Mouse (Mus musculus) midbrain, postnatal 0 days (tissue): ENCODE data around the gene Ccdc80. TPM values are rescaled to one million over a fixed set of nuclear protein-coding genes. Genes with fewer than 3 reads are reported as not detected.

Experiments used
- ATAC-seq: fragments of 200-750 bp; cut with Nextera tagmentation; 2 replicates; pipeline ENCODE4 v1.8.0; 2017; ENCODE audit warnings: moderate number of reproducible peaks, mild to moderate bottlenecking, moderate TSS enrichment, moderate library complexity; ENCODE audit not compliant: low FRiP score
- DNase-seq: peaks from one replicate; pipeline ENCODE4 v3.0.0-alpha.2; 2015; ENCODE audit warnings: low spot score
- H3K27ac ChIP-seq: fragments of 300-500 bp; sonication (generic); 2 replicates; pipeline ENCODE4 v1.5.1; 2014; ENCODE audit warnings: low read depth, mild to moderate bottlenecking, low read length, mixed read lengths
- H3K27me3 ChIP-seq: fragments of 300-500 bp; sonication (generic); 2 replicates; pipeline ENCODE4 v1.6.1; 2014; ENCODE audit warnings: low read length, control low read depth, mixed read lengths; ENCODE audit not compliant: insufficient read depth
- H3K36me3 ChIP-seq: fragments of 300-500 bp; sonication (generic); 2 replicates; pipeline ENCODE4 v1.6.1; 2014; ENCODE audit warnings: low read length, control low read depth, mixed read lengths; ENCODE audit not compliant: insufficient read depth
- H3K4me1 ChIP-seq: fragments of 300-500 bp; sonication (generic); 2 replicates; pipeline ENCODE4 v1.6.1; 2014; ENCODE audit warnings: mild to moderate bottlenecking, control low read depth, antibody characterized with exemption, low read length, mixed read lengths; ENCODE audit not compliant: insufficient read depth
- H3K4me2 ChIP-seq: fragments of 300-500 bp; sonication (generic); 2 replicates; pipeline ENCODE4 v1.6.1; 2014; ENCODE audit warnings: low read depth, mild to moderate bottlenecking, low read length, mixed read lengths; ENCODE audit not compliant: poor library complexity, severe bottlenecking
- H3K4me3 ChIP-seq: fragments of 300-500 bp; sonication (generic); 2 replicates; pipeline ENCODE4 v1.5.1; 2014; ENCODE audit warnings: low read depth, mild to moderate bottlenecking, low read length, moderate library complexity
- H3K9ac ChIP-seq: fragments of 300-500 bp; sonication (generic); replicated peaks from 2 replicates; pipeline ENCODE4 v1.6.1; 2014; ENCODE audit warnings: mild to moderate bottlenecking, low read length, moderate library complexity, mixed read lengths; ENCODE audit not compliant: poor library complexity, severe bottlenecking
- H3K9me3 ChIP-seq: fragments of 300-500 bp; sonication (generic); 2 replicates; pipeline ENCODE4 v1.6.1; 2016; ENCODE audit warnings: low read length, control low read depth
- CTCF ChIP-seq: IDR thresholded peaks from 2 replicates; pipeline ENCODE4 v1.5.1; 2016; ENCODE audit warnings: antibody characterized with exemption, mild to moderate bottlenecking
- WGBS: fragments of 180-500 bp; shearing (Covaris S2); extraction: QIAGEN DNeasy Blood & Tissue Kit; methylation state at CpG from one replicate; pipeline ENCODE4 v1.1.7; 2014; 5-methylcytosine and 5-hydroxymethylcytosine counted together
- polyA plus RNA-seq: library from polyadenylated mRNA; unstranded; fragments of >200 nt; fragmentation: Nextera tagmentation; extraction: Ambion mirVana; gene quantifications from 2 replicates; pipeline ENCODE4 v1.2.1, GENCODE M21; 2015
- total RNA-seq: library from RNA; depleted of rRNA; stranded (reverse); fragments of >200 nt; gene quantifications from 2 replicates; pipeline ENCODE4 v1.2.3, GENCODE M21; 2014

Gene Ccdc80
- total and polyA plus RNA-seq, 2 experiments from 2014 or later = 5.5 to 9.5 TPM

DNA sequence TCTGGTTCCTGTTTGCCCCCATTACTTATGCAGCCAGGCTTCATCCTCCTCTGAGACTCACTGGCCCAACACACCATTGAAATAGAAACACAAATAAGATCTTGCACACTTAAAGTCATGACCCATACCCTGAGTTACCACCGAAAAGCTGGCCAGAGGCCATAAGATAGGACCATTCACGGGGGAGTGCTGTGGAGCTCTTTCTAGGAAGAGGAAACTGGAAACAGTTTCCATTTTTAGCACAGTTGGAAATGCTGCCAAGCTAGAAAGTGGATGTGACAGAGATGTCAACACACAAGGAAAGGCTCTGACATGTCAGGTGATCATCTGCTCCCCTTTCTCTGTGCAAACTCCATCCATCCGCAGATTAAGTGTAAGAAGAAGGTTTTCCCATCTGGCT, 7.7 kb downstream of the Ccdc80 start:
- no peak overlapping the region for H3K4me3 ChIP-seq
- no peak overlapping the region for H3K4me2 ChIP-seq
- no peaks in the 10 kb centered on the region for H3K4me1 ChIP-seq
- WGBS = 72% methylated on average over 3 of the region's 3 CpGs
- H3K9ac ChIP-seq = no peak overlapping the region
- H3K27me3 ChIP-seq = no peaks in the 10 kb centered on the region
- H3K36me3 ChIP-seq = no peaks in the 10 kb centered on the region
- ATAC-seq (no peak), DNase-seq (no peak)
- no peak for TF ChIP-seq CTCF
- no peaks in the 10 kb centered on the region for H3K9me3 ChIP-seq
- no peak overlapping the region for H3K27ac ChIP-seq

DNA sequence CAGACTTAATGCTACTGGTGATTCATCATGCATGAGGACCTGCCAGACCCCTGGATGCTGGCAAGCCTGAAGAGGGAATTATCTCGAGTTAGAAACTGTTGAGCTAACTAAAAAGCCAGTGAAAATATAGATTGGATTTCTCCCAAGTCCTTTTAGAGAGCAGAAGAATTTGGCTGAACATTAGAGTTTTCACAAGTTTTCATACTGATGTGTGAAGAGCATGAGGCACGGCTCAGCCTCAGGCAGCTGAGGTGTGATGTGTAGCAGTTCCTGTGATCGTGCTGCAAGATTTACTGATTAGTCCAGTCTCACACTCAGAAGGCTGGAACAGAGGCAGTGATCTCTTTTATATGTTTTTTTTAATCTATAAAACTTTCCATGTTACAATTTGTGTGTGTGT, 11.8 kb downstream of the Ccdc80 start:
- Histone ChIP-seq H3K27ac (no peak overlapping the region), H3K36me3 (no peaks in the 10 kb centered on the region), H3K4me3 (no peak overlapping the region), H3K27me3 (no peaks in the 10 kb centered on the region), H3K9me3 (no peaks in the 10 kb centered on the region), H3K4me2 (no peak overlapping the region), H3K4me1 (no peaks in the 10 kb centered on the region), H3K9ac (no peak overlapping the region)
- no peak for TF ChIP-seq CTCF
- 65% methylated on average over 3 of the region's 3 CpGs for WGBS
- DNase-seq (no peak), ATAC-seq (no peak)

- Histone ChIP-seq H3K4me3 (no peak overlapping the region), H3K9ac (no peak overlapping the region), H3K9me3 (no peaks in the 10 kb centered on the region), H3K4me2 (no peak overlapping the region), H3K36me3 (no peaks in the 10 kb centered on the region), H3K27ac (no peak overlapping the region), H3K4me1 (no peaks in the 10 kb centered on the region), H3K27me3 (no peaks in the 10 kb centered on the region)
- ATAC-seq (no peak), DNase-seq (no peak)
- no peak for TF ChIP-seq CTCF
- WGBS = 78% methylated on average over 5 of the region's 5 CpGs
Measured at GRCm38 (mm10) chr16:45108203-45108878, 15.1 kb downstream of the Ccdc80 start.

- ATAC-seq = no peak
- Histone ChIP-seq H3K4me2 (no peak overlapping the region), H3K9ac (no peak overlapping the region), H3K27me3 (no peaks in the 10 kb centered on the region), H3K27ac (no peak overlapping the region), H3K9me3 (no peaks in the 10 kb centered on the region), H3K4me3 (no peak overlapping the region), H3K36me3 (no peaks in the 10 kb centered on the region), H3K4me1 (no peaks in the 10 kb centered on the region)
- no peak for DNase-seq
- 74% methylated on average over 4 of the region's 4 CpGs for WGBS
- no peak for TF ChIP-seq CTCF
Measured at GRCm38 (mm10) chr16:45110498-45110897, 17.3 kb downstream of the Ccdc80 start.

- H3K4me2 ChIP-seq = no peak overlapping the region
- no peak overlapping the region for H3K27ac ChIP-seq
- no peaks in the 10 kb centered on the region for H3K36me3 ChIP-seq
- 91% methylated on average over 3 of the region's 3 CpGs for WGBS
- no peak for ATAC-seq
- no peaks in the 10 kb centered on the region for H3K9me3 ChIP-seq
- H3K27me3 ChIP-seq = no peaks in the 10 kb centered on the region
- H3K4me1 ChIP-seq = no peaks in the 10 kb centered on the region
- H3K4me3 ChIP-seq = no peak overlapping the region
- no peak for DNase-seq
- no peak overlapping the region for H3K9ac ChIP-seq
- no peak for TF ChIP-seq CTCF
Measured at GRCm38 (mm10) chr16:45117200-45117599, 24.0 kb downstream of the Ccdc80 start.

DNA sequence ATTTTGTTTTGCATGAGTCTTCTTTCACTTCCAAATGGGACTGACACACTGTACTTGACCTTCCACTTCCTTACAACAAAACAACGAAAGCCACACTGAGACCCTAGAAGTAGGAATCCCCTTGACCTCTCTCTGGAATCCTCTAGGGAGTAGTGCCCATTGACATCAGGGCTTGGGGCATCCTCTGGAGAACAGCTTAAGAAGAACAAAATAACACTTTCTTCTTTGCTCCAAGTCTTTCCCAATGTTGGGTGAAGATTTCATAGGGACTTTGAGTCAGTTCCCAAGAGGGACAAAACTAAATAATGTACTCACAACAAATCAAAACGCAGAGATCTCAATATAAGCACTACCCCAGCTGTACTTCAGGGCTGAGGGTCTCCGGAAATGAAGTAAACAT, 25.6 kb downstream of the Ccdc80 start:
- no peak for ATAC-seq

More for the DNA sequence above, 25.6 kb downstream of the Ccdc80 start:
- Histone ChIP-seq H3K9ac (no peak overlapping the region), H3K4me2 (no peak overlapping the region), H3K4me1 (no peaks in the 10 kb centered on the region), H3K27ac (no peak overlapping the region), H3K9me3 (no peaks in the 10 kb centered on the region), H3K4me3 (no peak overlapping the region), H3K27me3 (no peaks in the 10 kb centered on the region), H3K36me3 (no peaks in the 10 kb centered on the region)
- TF ChIP-seq CTCF = no peak
- DNase-seq = no peak
- 86% methylated on average over 3 of the region's 3 CpGs for WGBS
